Mouse (Mus musculus) spleen, adult 2 months (tissue): ENCODE measurements around the gene Tcp11l2. TPM values are rescaled to one million over a fixed set of nuclear protein-coding genes. Genes with fewer than 3 reads are reported as not detected.

ENCODE experiments used
- DNase-seq, 2 experiments: peaks; one replicate each; pipeline versions ENCODE4 v3.0.0 to v3.0.0-alpha.2; 2012 to 2021; ENCODE audit warnings: low spot score in 2 of 2, low read depth in 1 of 2
- H3K27ac ChIP-seq: fragments of 200-500 bp; 2 replicates; pipeline ENCODE4 v1.5.1; 2012; ENCODE audit warnings: low read length, inconsistent platforms; ENCODE audit not compliant: insufficient read depth
- H3K27me3 ChIP-seq: fragments of 200-500 bp; 2 replicates; pipeline ENCODE4 v1.6.1; 2012; ENCODE audit warnings: mild to moderate bottlenecking, moderate library complexity, low read length, inconsistent platforms; ENCODE audit not compliant: control insufficient read depth, insufficient read depth
- H3K36me3 ChIP-seq: fragments of 200-500 bp; 2 replicates; pipeline ENCODE4 v1.6.1; 2012; ENCODE audit warnings: mild to moderate bottlenecking, low read length, inconsistent platforms; ENCODE audit not compliant: control insufficient read depth, insufficient read depth
- H3K4me1 ChIP-seq: fragments of 200-500 bp; 2 replicates; pipeline ENCODE4 v1.6.1; 2011; ENCODE audit warnings: inconsistent platforms; ENCODE audit not compliant: control insufficient read depth, insufficient read depth, insufficient read length
- H3K4me3 ChIP-seq: fragments of 200-500 bp; 2 replicates; pipeline ENCODE4 v1.5.1; 2011; ENCODE audit warnings: mild to moderate bottlenecking, inconsistent platforms; ENCODE audit not compliant: insufficient read depth, insufficient read length; ENCODE audit errors: extremely low read depth
- CTCF ChIP-seq: fragments of 200-500 bp; IDR thresholded peaks from 2 replicates; pipeline ENCODE4 v1.5.1; 2011; ENCODE audit warnings: mild to moderate bottlenecking, inconsistent platforms; ENCODE audit not compliant: insufficient read depth, insufficient read length, insufficient replicate concordance; ENCODE audit errors: extremely low read depth
- POLR2A ChIP-seq: fragments of 200-500 bp; IDR thresholded peaks from 2 replicates; pipeline ENCODE4 v1.6.1; 2011; ENCODE audit warnings: low read depth, low read length, inconsistent platforms
- WGBS: fragments of 180-500 bp; shearing (Covaris S2); methylation state at CpG from one replicate; pipeline ENCODE4 v1.1.7; 2018; 5-methylcytosine and 5-hydroxymethylcytosine counted together
- polyA plus RNA-seq: library from polyadenylated mRNA; depleted of rRNA; stranded (reverse); fragments of >200 nt; gene quantifications from 2 replicates; pipeline ENCODE4 v1.2.3, GENCODE M21; 2012

The Tcp11l2 gene
- polyA plus RNA-seq, 1 experiment: 81.2 TPM

- H3K36me3 ChIP-seq: peaks cover 30% of the 10 kb centered on the region
- 73% methylated on average over 3 of the region's 3 CpGs for WGBS
- H3K27ac ChIP-seq: no peak overlapping the region
- TF ChIP-seq CTCF (no peak), POLR2A (no peak)
- no peaks in the 10 kb centered on the region for H3K27me3 ChIP-seq
- DNase-seq: no peak
- H3K4me3 ChIP-seq: no peak overlapping the region
- no peaks in the 10 kb centered on the region for H3K4me1 ChIP-seq
Observed at GRCm38 (mm10) chr10:84611664-84612063, 35.2 kb downstream of the Tcp11l2 start.

- H3K27me3 ChIP-seq: no peaks in the 10 kb centered on the region
- peaks cover 28% of the 10 kb centered on the region for H3K36me3 ChIP-seq
- H3K4me3 ChIP-seq: no peak overlapping the region
- no peaks in the 10 kb centered on the region for H3K4me1 ChIP-seq
- 85% methylated on average over 2 of the region's 2 CpGs for WGBS
- DNase-seq: no peak
- no peak for TF ChIP-seq POLR2A
- TF ChIP-seq CTCF: no peak
- no peak overlapping the region for H3K27ac ChIP-seq
Observed at GRCm38 (mm10) chr10:84612281-84612680, 35.9 kb downstream of the Tcp11l2 start.

- TF ChIP-seq CTCF: no peak
- TF ChIP-seq POLR2A: no peak
- no peak for DNase-seq
- WGBS: 94% methylated on average over 8 of the region's 8 CpGs
- Histone ChIP-seq H3K36me3 (peaks cover 21% of the 10 kb centered on the region), H3K27ac (no peak overlapping the region), H3K4me3 (no peak overlapping the region), H3K4me1 (no peaks in the 10 kb centered on the region), H3K27me3 (no peaks in the 10 kb centered on the region)
Observed at GRCm38 (mm10) chr10:84613366-84613765, 36.9 kb downstream of the Tcp11l2 start.

- no peaks in the 10 kb centered on the region for H3K27me3 ChIP-seq
- no peak overlapping the region for H3K4me3 ChIP-seq
- H3K36me3 ChIP-seq: peaks cover 13% of the 10 kb centered on the region
- 73% methylated on average over 3 of the region's 3 CpGs for WGBS
- TF ChIP-seq CTCF (no peak), POLR2A (no peak)
- H3K4me1 ChIP-seq: no peaks in the 10 kb centered on the region
- no peak for DNase-seq
- H3K27ac ChIP-seq: no peak overlapping the region
Observed at GRCm38 (mm10) chr10:84615076-84615475, 38.6 kb downstream of the Tcp11l2 start.

- Histone ChIP-seq H3K4me1 (no peaks in the 10 kb centered on the region), H3K27me3 (no peaks in the 10 kb centered on the region), H3K27ac (peak within 1 kb of the TSS; percentile 91), H3K4me3 (peak within 1 kb of the TSS; percentile 91), H3K36me3 (peaks cover 2% of the 10 kb centered on the region; the same call in 1 of the 2 replicates)
- WGBS: 7% methylated on average over 53 of the region's 53 CpGs
- DNase-seq: peak; percentile 85 to 89
- TF ChIP-seq POLR2A (peak; percentile 26; the same call in 1 of the 2 replicates), CTCF (no peak)
Observed at GRCm38 (mm10) chr10:84621826-84622790, 45.7 kb downstream of the Tcp11l2 start, which contains the start of gene Polr3b. Polr3b (plus strand) TSS chr10:84622292.

GRCm38 (mm10) chr10:84631182-84631581, 54.8 kb downstream of the Tcp11l2 start:
- Histone ChIP-seq H3K36me3 (peaks cover 11% of the 10 kb centered on the region), H3K4me1 (peaks cover 4% of the 10 kb centered on the region; the same call in 1 of the 2 replicates), H3K27me3 (no peaks in the 10 kb centered on the region), H3K27ac (no peak overlapping the region), H3K4me3 (no peak overlapping the region)
- 68% methylated on average over 5 of the region's 5 CpGs for WGBS
- peak; percentile 19 to 44 for DNase-seq
- TF ChIP-seq POLR2A (no peak), CTCF (peak; percentile 27; the same call in 1 of the 2 replicates)
